Mouse (Mus musculus): ENCODE results near the gene Ano3. TPM values are rescaled to one million over a fixed set of nuclear protein-coding genes. Genes with fewer than 3 reads are reported as not detected.

The Ano3 gene
- total RNA-seq, 4 experiments from 2014 or later: 0.13 to 0.47 (median 0.14) TPM

- no peak for DNase-seq (ENCODE audit: low spot score)
Measured at GRCm38 (mm10) chr2:110814964-110815363, 135.8 kb downstream of the Ano3 start.

- no peak for DNase-seq (ENCODE audit: low spot score)
Measured at GRCm38 (mm10) chr2:110806302-110807093, 144.2 kb downstream of the Ano3 start.

- no peak for DNase-seq (ENCODE audit: low spot score)
Measured at GRCm38 (mm10) chr2:110795928-110796327, 154.8 kb downstream of the Ano3 start.

- DNase-seq (ENCODE audit: low spot score): no peak
Measured at GRCm38 (mm10) chr2:110795433-110795832, 155.3 kb downstream of the Ano3 start.

GRCm38 (mm10) chr2:110787396-110787795 lies 163.3 kb downstream of the Ano3 start:
- DNase-seq (ENCODE audit: low spot score): no peak

GRCm38 (mm10) chr2:110759434-110759833 lies 191.3 kb downstream of the Ano3 start:
- no peak for DNase-seq (ENCODE audit: low spot score)

GRCm38 (mm10) chr2:110757556-110757955 lies 193.2 kb downstream of the Ano3 start:
- no peak for DNase-seq (ENCODE audit: low spot score)

- DNase-seq (ENCODE audit: low spot score): no peak
Measured at GRCm38 (mm10) chr2:110740493-110740892, 210.2 kb downstream of the Ano3 start.

GRCm38 (mm10) chr2:110739781-110740180 lies 210.9 kb downstream of the Ano3 start:
- no peak for DNase-seq (ENCODE audit: low spot score)

- DNase-seq (ENCODE audit: low spot score): no peak
Measured at GRCm38 (mm10) chr2:110737981-110738380, 212.7 kb downstream of the Ano3 start.

- no peak for DNase-seq (ENCODE audit: low spot score)
Measured at GRCm38 (mm10) chr2:110737236-110737635, 213.5 kb downstream of the Ano3 start.

- no peak for DNase-seq (ENCODE audit: low spot score)
Measured at GRCm38 (mm10) chr2:110726106-110726505, 224.6 kb downstream of the Ano3 start.

- no peak for DNase-seq (ENCODE audit: low spot score)
Measured at GRCm38 (mm10) chr2:110722208-110722607, 228.5 kb downstream of the Ano3 start.

GRCm38 (mm10) chr2:110721290-110721753 lies 229.4 kb downstream of the Ano3 start, which contains the start of gene Muc15:
Gene Muc15, plus strand, starts transcription at chr2:110721340.
- DNase-seq (ENCODE audit: low spot score): no peak

GRCm38 (mm10) chr2:110719051-110719450 lies 231.7 kb downstream of the Ano3 start:
- no peak for DNase-seq (ENCODE audit: low spot score)

GRCm38 (mm10) chr2:110710055-110710720 lies 240.5 kb downstream of the Ano3 start:
- peak; percentile 22 for DNase-seq (ENCODE audit: low spot score)

GRCm38 (mm10) chr2:110709436-110709835 lies 241.3 kb downstream of the Ano3 start:
- no peak for DNase-seq (ENCODE audit: low spot score)

- no peak for DNase-seq (ENCODE audit: low spot score)
Measured at GRCm38 (mm10) chr2:110671071-110671624, 279.6 kb downstream of the Ano3 start.

- peak; percentile 6 for DNase-seq (ENCODE audit: low spot score)
Measured at GRCm38 (mm10) chr2:110663329-110663728, 287.4 kb downstream of the Ano3 start.

- DNase-seq (ENCODE audit: low spot score): no peak
Measured at GRCm38 (mm10) chr2:110644846-110645245, 305.9 kb downstream of the Ano3 start.

- DNase-seq (ENCODE audit: low spot score): no peak
Measured at GRCm38 (mm10) chr2:110644358-110644757, 306.4 kb downstream of the Ano3 start.

All from heart, adult 8-10 months (tissue).